In the genomic region with DNA sequence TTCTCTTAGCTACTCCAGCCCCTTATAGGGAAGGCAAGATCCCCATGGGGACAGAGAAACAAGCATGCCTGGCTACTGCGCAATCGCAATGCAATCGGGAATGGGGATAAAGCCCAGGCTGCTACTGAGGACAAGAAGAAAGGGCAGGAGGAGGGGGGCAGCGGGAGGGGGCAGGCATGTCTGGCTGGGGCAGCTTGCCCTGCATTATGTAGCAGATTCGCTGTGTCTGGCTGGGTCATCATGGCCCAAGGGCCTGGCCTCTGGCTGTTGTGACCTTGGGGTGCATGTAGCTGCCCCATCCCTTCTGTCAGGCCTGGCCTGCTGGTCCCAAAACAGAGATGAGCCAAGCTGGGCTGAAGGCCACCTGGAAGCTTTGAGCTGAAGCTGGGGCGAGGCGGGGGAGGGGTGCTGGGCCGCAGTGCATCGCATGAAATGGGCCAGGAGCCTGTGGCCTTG, we compare ENCODE assay signal across 9 mouse cellular contexts. TPM values are rescaled to one million over a fixed set of nuclear protein-coding genes. Genes with fewer than 3 reads are reported as not detected.
DNase-seq lines count a peak whose midpoint lies in the region; ATAC-seq and TF ChIP-seq lines count a peak whose summit lies in the region.
"Had no signal": no experiment of that assay in that cellular context is flagged by ENCODE, and none has a peak within 500 bp of the region (broad histone marks: within the 10 kb centered on the region; RNA-seq: fewer than 3 reads in every experiment).

No protein-coding gene starts in this region.

- TF ChIP-seq CTCF in kidney, postnatal 0 days (IDR thresholded peaks at IDR 0.05; ENCODE audit: low read depth) = no peak
- no peak for TF ChIP-seq CTCF in kidney, adult 2 months (conservative IDR thresholded peaks at IDR 0.05; ENCODE audit: insufficient read depth, insufficient read length, low read depth, low read length)
- TF ChIP-seq CTCF in liver, postnatal 0 days (IDR thresholded peaks at IDR 0.05; ENCODE audit: low read depth) = no peak

- ATAC-seq in kidney, postnatal 0 days (replicated peaks; ENCODE audit: low FRiP score, low read depth) = no peak
- ATAC-seq in midbrain, embryonic 16.5 days = no peak
- ATAC-seq in liver, postnatal 0 days = no peak

- no peak overlapping the region for H3K9ac ChIP-seq in kidney, postnatal 0 days (ENCODE audit: low read depth, low read length)
- peak overlapping the region; percentile 51; the same call in 1 of the 2 replicates for H3K9ac ChIP-seq in midbrain, embryonic 16.5 days (ENCODE audit: low read depth, low read length)
- no peak overlapping the region for H3K9ac ChIP-seq in liver, postnatal 0 days (replicated peaks)
- H3K9ac ChIP-seq: stomach, embryonic 15.5 days had no signal

- peak overlapping the region; percentile 67; the same call in 1 of the 2 replicates for H3K27ac ChIP-seq in kidney, postnatal 0 days
- no peak overlapping the region for H3K27ac ChIP-seq in kidney, adult 2 months (ENCODE audit: insufficient read depth, low read depth, low read length)
- H3K27ac ChIP-seq in forebrain, embryonic 10.5 days = peak overlapping the region; percentile 78
- H3K27ac ChIP-seq in midbrain, embryonic 16.5 days (ENCODE audit: low read length) = peak overlapping the region; percentile 54
- H3K27ac ChIP-seq in liver, postnatal 0 days (ENCODE audit: low read depth) = no peak overlapping the region
- H3K27ac ChIP-seq: stomach, embryonic 15.5 days had no signal

- 63% methylated on average over 9 of the region's 9 CpGs for WGBS in kidney, postnatal 0 days
- WGBS in kidney, adult 2 months = 68% methylated on average over 9 of the region's 9 CpGs
- WGBS in forebrain, embryonic 10.5 days = 39% methylated on average over 9 of the region's 9 CpGs
- WGBS in midbrain, embryonic 16.5 days = 21% methylated on average over 9 of the region's 9 CpGs
- WGBS in liver, postnatal 0 days (ENCODE audit: insufficient replicate concordance) = 64% methylated on average over 8 of the region's 9 CpGs

- no peak for DNase-seq in kidney, postnatal 0 days (ENCODE audit: low spot score)
- DNase-seq in kidney, adult 2 months = no peak
- peak; percentile 90 for DNase-seq in adrenal gland, postnatal 14 days
- DNase-seq in forebrain, embryonic 10.5 days (ENCODE audit: extremely low spot score, low spot score) = no peak
- DNase-seq in heart, postnatal 14 days = peak; percentile 60 to 68
- DNase-seq in liver, postnatal 0 days = no peak
- no peak for DNase-seq in left cerebral cortex, adult 11 months (ENCODE audit: low spot score)

- no peak for TF ChIP-seq POLR2A in kidney, adult 2 months (IDR thresholded peaks at IDR 0.05; ENCODE audit: low read depth, low read length)

- TF ChIP-seq EP300 in liver, postnatal 0 days (IDR thresholded peaks at IDR 0.05; ENCODE audit: low read depth) = no peak

- H3K36me3 ChIP-seq in kidney, postnatal 0 days (ENCODE audit: insufficient read depth, low read length) = no peaks in the 10 kb centered on the region
- no peaks in the 10 kb centered on the region for H3K36me3 ChIP-seq in kidney, adult 2 months (ENCODE audit: control insufficient read depth, insufficient read depth, low read length)
- H3K36me3 ChIP-seq in forebrain, embryonic 10.5 days (replicated peaks) = no peaks in the 10 kb centered on the region; the same call in 1 of the 2 replicates
- H3K36me3 ChIP-seq in midbrain, embryonic 16.5 days (ENCODE audit: control insufficient read depth, insufficient read depth, low read length) = peaks cover 8% of the 10 kb centered on the region; the same call in 1 of the 2 replicates
- H3K36me3 ChIP-seq in liver, postnatal 0 days (replicated peaks; ENCODE audit: insufficient read depth, low read length) = no peaks in the 10 kb centered on the region; the same call in 1 of the 2 replicates
- H3K36me3 ChIP-seq: stomach, embryonic 15.5 days had no signal

- no peak overlapping the region for H3K4me2 ChIP-seq in kidney, postnatal 0 days (ENCODE audit: low read length)
- H3K4me2 ChIP-seq in midbrain, embryonic 16.5 days (ENCODE audit: low read length) = no peak overlapping the region
- no peak overlapping the region for H3K4me2 ChIP-seq in liver, postnatal 0 days (ENCODE audit: low read depth, low read length)
- H3K4me2 ChIP-seq: stomach, embryonic 15.5 days had no signal

- intact Hi-C loops in heart, postnatal 14 days (cut with DNase I) = loop anchor here (2.0 kb wide), 1 partner anchor 44 kb away; no protein-coding TSS in a partner anchor

- no peaks in the 10 kb centered on the region; the same call in 1 of the 2 replicates for H3K4me1 ChIP-seq in kidney, postnatal 0 days (replicated peaks; ENCODE audit: insufficient read depth, low read length)
- 0 out of 2 replicates have a peak, but pooled peaks cover 4% of the 10 kb centered on the region for H3K4me1 ChIP-seq in kidney, adult 2 months (ENCODE audit: control insufficient read depth, insufficient read depth, low read length)
- H3K4me1 ChIP-seq in forebrain, embryonic 10.5 days = peaks cover 49% of the 10 kb centered on the region
- peaks cover 13% of the 10 kb centered on the region for H3K4me1 ChIP-seq in midbrain, embryonic 16.5 days (ENCODE audit: control insufficient read depth, insufficient read depth, low read length)
- peaks cover 6% of the 10 kb centered on the region for H3K4me1 ChIP-seq in liver, postnatal 0 days (ENCODE audit: insufficient read depth)

- no peak overlapping the region for H3K4me3 ChIP-seq in kidney, postnatal 0 days (replicated peaks; ENCODE audit: low read depth, low read length)
- H3K4me3 ChIP-seq in kidney, adult 2 months (ENCODE audit: insufficient read depth, low read depth, low read length) = no peak overlapping the region
- H3K4me3 ChIP-seq in forebrain, embryonic 10.5 days = peak overlapping the region; percentile 1; the same call in 1 of the 2 replicates
- no peak overlapping the region for H3K4me3 ChIP-seq in midbrain, embryonic 16.5 days (ENCODE audit: low read depth, low read length)
- H3K4me3 ChIP-seq in liver, postnatal 0 days (ENCODE audit: low read depth, low read length) = no peak overlapping the region
- H3K4me3 ChIP-seq: stomach, embryonic 15.5 days had no signal

- no peaks in the 10 kb centered on the region for H3K27me3 ChIP-seq in kidney, postnatal 0 days (ENCODE audit: insufficient read depth, low read length)
- H3K27me3 ChIP-seq in kidney, adult 2 months (replicated peaks; ENCODE audit: control insufficient read depth, insufficient read depth, low read length) = no peaks in the 10 kb centered on the region
- H3K27me3 ChIP-seq in forebrain, embryonic 10.5 days (ENCODE audit: poor library complexity, severe bottlenecking) = peaks cover 20% of the 10 kb centered on the region
- no peaks in the 10 kb centered on the region for H3K27me3 ChIP-seq in midbrain, embryonic 16.5 days (ENCODE audit: control insufficient read depth, insufficient read depth, low read depth, low read length)
- H3K27me3 ChIP-seq in liver, postnatal 0 days (ENCODE audit: insufficient read depth, low read length) = 0 out of 2 replicates have a peak, but pooled peaks cover 4% of the 10 kb centered on the region
- H3K27me3 ChIP-seq: stomach, embryonic 15.5 days had no signal

- H3K9me3 ChIP-seq in kidney, postnatal 0 days (replicated peaks; ENCODE audit: low read length) = no peaks in the 10 kb centered on the region
- no peaks in the 10 kb centered on the region for H3K9me3 ChIP-seq in forebrain, embryonic 10.5 days
- no peaks in the 10 kb centered on the region for H3K9me3 ChIP-seq in midbrain, embryonic 16.5 days (replicated peaks; ENCODE audit: control insufficient read depth, low read length, poor library complexity, severe bottlenecking)
- no peaks in the 10 kb centered on the region for H3K9me3 ChIP-seq in liver, postnatal 0 days (ENCODE audit: low read length)
- H3K9me3 ChIP-seq: stomach, embryonic 15.5 days had no signal

RNA-seq across cellular contexts. Expression of gene Ier2, which starts 27.8 kb away (rescaled TPM):
- 77.4 and 83.8 TPM in 2 replicates for polyA plus RNA-seq in kidney, postnatal 0 days (2015; fragmentation: Nextera tagmentation; extraction: Ambion mirVana)
- polyA plus RNA-seq in kidney, adult 2 months (2012; rRNA removed) = 5.7 and 7.3 TPM in 2 replicates
- 45.5 and 55.7 TPM in 2 replicates for total RNA-seq in adrenal gland, postnatal 14 days (2021)
- polyA plus RNA-seq in forebrain, embryonic 10.5 days (2016; fragmentation: Nextera tagmentation; extraction: Ambion mirVana) = 91.4 and 96.9 TPM in 2 replicates
- 10 to 100 TPM; 26.2 to 29.4 TPM for total RNA-seq in heart, postnatal 14 days (2021)
- polyA plus RNA-seq in midbrain, embryonic 16.5 days (2015; fragmentation: Nextera tagmentation; extraction: Ambion mirVana) = 13.0 and 16.3 TPM in 2 replicates
- polyA plus RNA-seq in liver, postnatal 0 days (2015; fragmentation: Nextera tagmentation; extraction: Ambion mirVana) = 32.3 and 32.9 TPM in 2 replicates

RNA-seq across cellular contexts. Expression of gene Trmt1, which starts 51.2 kb away (rescaled TPM):
- polyA plus RNA-seq in kidney, postnatal 0 days (2015; fragmentation: Nextera tagmentation; extraction: Ambion mirVana) = 55.3 and 56.1 TPM in 2 replicates
- 73.7 and 98.9 TPM in 2 replicates for polyA plus RNA-seq in kidney, adult 2 months (2012; rRNA removed)
- total RNA-seq in adrenal gland, postnatal 14 days (2021) = 62.2 and 67.9 TPM in 2 replicates
- polyA plus RNA-seq in forebrain, embryonic 10.5 days (2016; fragmentation: Nextera tagmentation; extraction: Ambion mirVana) = 68.8 and 69.3 TPM in 2 replicates
- 10 to 100 TPM; 32.5 to 35.2 TPM for total RNA-seq in heart, postnatal 14 days (2021)
- polyA plus RNA-seq in midbrain, embryonic 16.5 days (2015; fragmentation: Nextera tagmentation; extraction: Ambion mirVana) = 59.0 and 68.1 TPM in 2 replicates
- 21.3 TPM in 2 replicates for polyA plus RNA-seq in liver, postnatal 0 days (2015; fragmentation: Nextera tagmentation; extraction: Ambion mirVana)

RNA-seq across cellular contexts. Expression of gene Nacc1, which starts 52.8 kb away (rescaled TPM):
- polyA plus RNA-seq in kidney, postnatal 0 days (2015; fragmentation: Nextera tagmentation; extraction: Ambion mirVana) = 15.9 and 16.1 TPM in 2 replicates
- polyA plus RNA-seq in kidney, adult 2 months (2012; rRNA removed) = 85.8 and 93.9 TPM in 2 replicates
- 68.3 and 68.8 TPM in 2 replicates for total RNA-seq in adrenal gland, postnatal 14 days (2021)
- 31.3 and 31.5 TPM in 2 replicates for polyA plus RNA-seq in forebrain, embryonic 10.5 days (2016; fragmentation: Nextera tagmentation; extraction: Ambion mirVana)
- 10 to 100 TPM; 35.6 to 40.5 TPM for total RNA-seq in heart, postnatal 14 days (2021)
- 13.0 and 14.2 TPM in 2 replicates for polyA plus RNA-seq in midbrain, embryonic 16.5 days (2015; fragmentation: Nextera tagmentation; extraction: Ambion mirVana)
- polyA plus RNA-seq in liver, postnatal 0 days (2015; fragmentation: Nextera tagmentation; extraction: Ambion mirVana) = 3.3 and 3.6 TPM in 2 replicates

Comparison
In these comparisons a context has a peak if more than half of its experiments do, and no peak if none do; other contexts are left out.
1. H3K27ac ChIP-seq: peak in kidney, postnatal 0 days (single experiment), forebrain, embryonic 10.5 days (single experiment) and midbrain, embryonic 16.5 days (single experiment); none in kidney, adult 2 months (single experiment) and liver, postnatal 0 days (single experiment).
2. DNase-seq: peak in adrenal gland, postnatal 14 days (single experiment) and heart, postnatal 14 days (2 of 2); none in kidney, postnatal 0 days (single experiment), kidney, adult 2 months (single experiment), forebrain, embryonic 10.5 days (single experiment), liver, postnatal 0 days (single experiment) and left cerebral cortex, adult 11 months (single experiment).